8 mouse cellular contexts compared by ENCODE assay signal in genomic region chr5:24651768-24652752, GRCm38 (mm10). TPM values are rescaled to one million over a fixed set of nuclear protein-coding genes. Genes with fewer than 3 reads are reported as not detected.
DNase-seq lines count a peak whose midpoint lies in the region; ATAC-seq lines count a peak whose summit lies in the region.

No protein-coding gene starts in this region.

- no peaks in the 10 kb centered on the region for H3K9me3 ChIP-seq in embryonic facial prominence, embryonic 14.5 days (ENCODE audit: control insufficient read depth, low read length)
- no peaks in the 10 kb centered on the region for H3K9me3 ChIP-seq in kidney, embryonic 15.5 days (replicated peaks)
- H3K9me3 ChIP-seq in stomach, embryonic 15.5 days, result no peaks in the 10 kb centered on the region

- H3K4me2 ChIP-seq in embryonic facial prominence, embryonic 14.5 days (ENCODE audit: low read depth, low read length), result no peak overlapping the region
- no peak overlapping the region for H3K4me2 ChIP-seq in kidney, embryonic 15.5 days
- H3K4me2 ChIP-seq in stomach, embryonic 15.5 days, result no peak overlapping the region

- peak; percentile 77 for DNase-seq in A20 (ENCODE audit: low read depth, low spot score)
- DNase-seq in adrenal gland, postnatal 4 days (ENCODE audit: low spot score in 2 of 2), result peak; percentile 68 to 77
- DNase-seq in embryonic facial prominence, embryonic 14.5 days (ENCODE audit: low spot score), result peak; percentile 82
- DNase-seq in heart, adult 9 months (ENCODE audit: low spot score in 2 of 2), result peak; percentile 49 to 71
- DNase-seq in liver, result peak; percentile 74
- DNase-seq in naive thymus-derived CD4-positive, alpha-beta T cell, adult 2 months (ENCODE audit: low read depth), result peak; percentile 71

- peak; percentile 82 for ATAC-seq in embryonic facial prominence, embryonic 14.5 days (ENCODE audit: low read depth)
- ATAC-seq in kidney, embryonic 15.5 days (replicated peaks; ENCODE audit: low FRiP score), result peak; percentile 61
- peak; percentile 63; the same call in 1 of the 2 replicates for ATAC-seq in stomach, embryonic 15.5 days (ENCODE audit: insufficient read depth, low FRiP score, low read depth)

- H3K4me3 ChIP-seq in embryonic facial prominence, embryonic 14.5 days (ENCODE audit: low read depth, low read length), result no peak overlapping the region
- no peak overlapping the region for H3K4me3 ChIP-seq in kidney, embryonic 15.5 days (replicated peaks)
- H3K4me3 ChIP-seq in stomach, embryonic 15.5 days (replicated peaks), result no peak overlapping the region

- no peaks in the 10 kb centered on the region for H3K4me1 ChIP-seq in embryonic facial prominence, embryonic 14.5 days (ENCODE audit: control insufficient read depth, insufficient read depth, low read length)
- no peaks in the 10 kb centered on the region for H3K4me1 ChIP-seq in kidney, embryonic 15.5 days
- H3K4me1 ChIP-seq in stomach, embryonic 15.5 days, result no peaks in the 10 kb centered on the region

- H3K27ac ChIP-seq in embryonic facial prominence, embryonic 14.5 days (replicated peaks; ENCODE audit: low read depth, low read length), result no peak overlapping the region
- no peak overlapping the region for H3K27ac ChIP-seq in kidney, embryonic 15.5 days
- no peak overlapping the region for H3K27ac ChIP-seq in stomach, embryonic 15.5 days

- H3K27me3 ChIP-seq in embryonic facial prominence, embryonic 14.5 days (replicated peaks; ENCODE audit: control insufficient read depth, insufficient read depth, low read length), result no peaks in the 10 kb centered on the region
- no peaks in the 10 kb centered on the region; the same call in 1 of the 2 replicates for H3K27me3 ChIP-seq in kidney, embryonic 15.5 days
- no peaks in the 10 kb centered on the region for H3K27me3 ChIP-seq in stomach, embryonic 15.5 days (replicated peaks)

- H3K36me3 ChIP-seq in embryonic facial prominence, embryonic 14.5 days (ENCODE audit: control insufficient read depth, insufficient read depth, low read length), result no peaks in the 10 kb centered on the region
- H3K36me3 ChIP-seq in kidney, embryonic 15.5 days, result no peaks in the 10 kb centered on the region
- H3K36me3 ChIP-seq in stomach, embryonic 15.5 days, result no peaks in the 10 kb centered on the region

- 30% methylated on average over 25 of the region's 25 CpGs for WGBS in embryonic facial prominence, embryonic 14.5 days
- WGBS in kidney, embryonic 15.5 days, result 30% methylated on average over 25 of the region's 25 CpGs
- 29% methylated on average over 25 of the region's 25 CpGs for WGBS in stomach, embryonic 15.5 days

- 0 out of 2 replicates have a peak overlapping the region, but pooled peaks have one; percentile 35 for H3K9ac ChIP-seq in embryonic facial prominence, embryonic 14.5 days (ENCODE audit: low read depth, low read length)
- no peak overlapping the region for H3K9ac ChIP-seq in kidney, embryonic 15.5 days
- H3K9ac ChIP-seq in stomach, embryonic 15.5 days, result no peak overlapping the region

RNA-seq across cellular contexts. Expression of gene Smarcd3, which starts 27.8 kb away (rescaled TPM):
- 10 to 100 TPM; 27.9 to 30.6 TPM for total RNA-seq in adrenal gland, postnatal 4 days (2021)
- polyA plus RNA-seq in embryonic facial prominence, embryonic 14.5 days (2014; fragmentation: Nextera tagmentation; extraction: Ambion mirVana), result 48.9 and 54.7 TPM in 2 replicates
- polyA plus RNA-seq in kidney, embryonic 15.5 days (2015; fragmentation: Nextera tagmentation; extraction: Ambion mirVana), result 26.5 and 33.4 TPM in 2 replicates
- 22.2 and 25.1 TPM in 2 replicates for polyA plus RNA-seq in stomach, embryonic 15.5 days (2015; fragmentation: Nextera tagmentation; extraction: Ambion mirVana)

RNA-seq across cellular contexts. Expression of gene Nub1, which starts 33.3 kb away (rescaled TPM):
- 10 to 100 TPM; 59.7 to 61.7 TPM for total RNA-seq in adrenal gland, postnatal 4 days (2021)
- 34.8 and 38.1 TPM in 2 replicates for polyA plus RNA-seq in embryonic facial prominence, embryonic 14.5 days (2014; fragmentation: Nextera tagmentation; extraction: Ambion mirVana)
- 40.3 and 41.2 TPM in 2 replicates for polyA plus RNA-seq in kidney, embryonic 15.5 days (2015; fragmentation: Nextera tagmentation; extraction: Ambion mirVana)
- 26.7 and 31.5 TPM in 2 replicates for polyA plus RNA-seq in stomach, embryonic 15.5 days (2015; fragmentation: Nextera tagmentation; extraction: Ambion mirVana)
